Mouse (Mus musculus): ENCODE measurements around the gene Stat2.
"Not testable (repeated sequence)": the region's sequence is repeated elsewhere in the genome, so short reads cannot be mapped to it uniquely, and the experiment has no call there.

The Stat2 gene

GRCm38 (mm10) chr10:128256328-128256727 is 14.0 kb upstream of the Stat2 start:
- DNase-seq (ENCODE audit: low read depth, low spot score) = no peak

GRCm38 (mm10) chr10:128258953-128259352 is 11.4 kb upstream of the Stat2 start:
- DNase-seq (ENCODE audit: low read depth, low spot score) = no peak

- no peak for DNase-seq (ENCODE audit: low read depth, low spot score)
Measured at GRCm38 (mm10) chr10:128259946-128260345, 10.4 kb upstream of the Stat2 start.

GRCm38 (mm10) chr10:128260376-128260775 is 10.0 kb upstream of the Stat2 start:
- not testable (repeated sequence) for DNase-seq (ENCODE audit: low read depth, low spot score)

- DNase-seq (ENCODE audit: low read depth, low spot score) = peak; percentile 65
Measured at GRCm38 (mm10) chr10:128262300-128262699, 8.1 kb upstream of the Stat2 start.

- DNase-seq (ENCODE audit: low read depth, low spot score) = no peak
Measured at GRCm38 (mm10) chr10:128263393-128264310, 6.7 kb upstream of the Stat2 start.

GRCm38 (mm10) chr10:128268371-128268770 is 2.0 kb upstream of the Stat2 start, which contains the start of gene Apof:
Apof (plus strand) TSS chr10:128268671.
- DNase-seq (ENCODE audit: low read depth, low spot score) = no peak

GRCm38 (mm10) chr10:128269206-128269910 is 1.0 kb upstream of the Stat2 start:
- DNase-seq (ENCODE audit: low read depth, low spot score) = no peak

GRCm38 (mm10) chr10:128270866-128271265 is 507 bp downstream of the Stat2 start:
- no peak for DNase-seq (ENCODE audit: low read depth, low spot score)

GRCm38 (mm10) chr10:128271883-128272282 is 1.5 kb downstream of the Stat2 start:
- DNase-seq (ENCODE audit: low read depth, low spot score) = no peak

GRCm38 (mm10) chr10:128272819-128273439 is 2.6 kb downstream of the Stat2 start:
- DNase-seq (ENCODE audit: low read depth, low spot score) = not testable (repeated sequence)

- DNase-seq (ENCODE audit: low read depth, low spot score) = not testable (repeated sequence)
Measured at GRCm38 (mm10) chr10:128275374-128275773, 5.0 kb downstream of the Stat2 start.

- no peak for DNase-seq (ENCODE audit: low read depth, low spot score)
Measured at GRCm38 (mm10) chr10:128278158-128278557, 7.8 kb downstream of the Stat2 start.

GRCm38 (mm10) chr10:128280943-128281342 is 10.6 kb downstream of the Stat2 start:
- no peak for DNase-seq (ENCODE audit: low read depth, low spot score)

GRCm38 (mm10) chr10:128281682-128282081 is 11.3 kb downstream of the Stat2 start:
- DNase-seq (ENCODE audit: low read depth, low spot score) = no peak

- DNase-seq (ENCODE audit: low read depth, low spot score) = no peak
Measured at GRCm38 (mm10) chr10:128282886-128283450, 12.6 kb downstream of the Stat2 start.

GRCm38 (mm10) chr10:128283604-128284579 is 13.5 kb downstream of the Stat2 start:
- peak; percentile 58 for DNase-seq (ENCODE audit: low read depth, low spot score)

GRCm38 (mm10) chr10:128290594-128290993 is 20.2 kb downstream of the Stat2 start:
- not testable (repeated sequence) for DNase-seq (ENCODE audit: low read depth, low spot score)

GRCm38 (mm10) chr10:128296370-128297090 is 26.2 kb downstream of the Stat2 start:
- no peak for DNase-seq (ENCODE audit: low read depth, low spot score)

- DNase-seq (ENCODE audit: low read depth, low spot score) = no peak
Measured at GRCm38 (mm10) chr10:128297221-128297620, 26.9 kb downstream of the Stat2 start.
